Mouse (Mus musculus): ENCODE measurements around the gene Ghr.

- no peak for TF ChIP-seq TCF12 (IDR thresholded peaks at IDR 0.05; ENCODE audit: insufficient read depth, poor library complexity, severe bottlenecking)
- no peak for TF ChIP-seq POLR2A (IDR thresholded peaks at IDR 0.05; ENCODE audit: insufficient read length, low read depth)
- no peak for TF ChIP-seq USF1 (IDR thresholded peaks at IDR 0.05; ENCODE audit: low read depth)
- TF ChIP-seq MYOD1 (IDR thresholded peaks at IDR 0.05; ENCODE audit: control insufficient read depth in 1 of 3, insufficient read length in 2 of 3, low read depth in 2 of 3) = no peak
- TF ChIP-seq POLR2AphosphoS2 (IDR thresholded peaks at IDR 0.05; ENCODE audit: insufficient read length, low read depth) = no peak
- no peak for TF ChIP-seq REST (IDR thresholded peaks at IDR 0.05; ENCODE audit: insufficient read depth, insufficient read length)
- TF ChIP-seq MAX (IDR thresholded peaks at IDR 0.05; ENCODE audit: low read depth) = no peak
- no peak for TF ChIP-seq MYOG (IDR thresholded peaks at IDR 0.05; ENCODE audit: control insufficient read depth in 1 of 3, insufficient read depth in 1 of 3, insufficient read length in 2 of 3, low read depth in 2 of 3)
- TF ChIP-seq E2F4 (IDR thresholded peaks at IDR 0.05; ENCODE audit: insufficient read depth) = no peak
- no peak for TF ChIP-seq SRF (IDR thresholded peaks at IDR 0.05; ENCODE audit: control insufficient read depth, insufficient read length, low read depth)
Measured at GRCm38 (mm10) chr15:3331813-3332212, 251.5 kb downstream of the Ghr start.

All from myocyte (in vitro differentiated cells).